Mouse (Mus musculus) heart, postnatal 14 days (tissue): ENCODE measurements around the gene Nsdhl. TPM values are rescaled to one million over a fixed set of nuclear protein-coding genes. Genes with fewer than 3 reads are reported as not detected.

Experiments
- DNase-seq, 2 experiments: peaks; one replicate each; pipeline ENCODE4 v3.0.0; 2021 to 2022
- intact Hi-C: fragments of 180-260 bp; cut with DNase I; formaldehyde crosslinking; loops from one replicate; pipeline ENCODE4 v1.15.1; 2025
- long read RNA-seq, 2 experiments: library from polyadenylated mRNA; stranded (forward); transcript quantifications; one replicate each; pipeline ENCODE4 v2.0.0; 2021
- total RNA-seq, 2 experiments: library from RNA; stranded (reverse); gene quantifications; 2 replicates each; pipeline ENCODE4 v1.2.3; 2021

The Nsdhl gene
- total RNA-seq: 1 to 10 TPM; 5.5 to 7.9 TPM
- long read RNA-seq, experiment 1, transcript Nsdhl-201 (8 exons, 2,168 nt): major isoform, 6 of 6 reads
- long read RNA-seq, experiment 1, partial matches to known transcripts: 0 of 6 reads
- long read RNA-seq, experiment 1, other reads (novel, unspliced or antisense): 0 of 6 reads
- long read RNA-seq, experiment 2, transcript Nsdhl-201 (8 exons, 2,168 nt): major isoform, 5 of 7 reads
- long read RNA-seq, experiment 2, partial matches to known transcripts: 0 of 7 reads
- long read RNA-seq, experiment 2, other reads (novel, unspliced or antisense): 2 of 7 reads

GRCm38 (mm10) chrX:72917884-72918681 is at the start of gene Nsdhl, which contains the start of gene Cetn2:
Nsdhl (plus strand) TSS chrX:72918557.
Cetn2 (minus strand) TSS chrX:72918411.
- peak; percentile 81 to 84 for DNase-seq
- intact Hi-C loops: no loop called here

- intact Hi-C loops: no loop called here
- DNase-seq: no peak
Measured at GRCm38 (mm10) chrX:72895388-72896054, 22.8 kb upstream of the Nsdhl start.

GRCm38 (mm10) chrX:72896055-72896437 is 22.3 kb upstream of the Nsdhl start:
- DNase-seq: no peak
- intact Hi-C loops: no loop called here

- intact Hi-C loops: no loop called here
Measured at GRCm38 (mm10) chrX:72902530-72902929, 15.8 kb upstream of the Nsdhl start.

GRCm38 (mm10) chrX:72907619-72908403 is 10.5 kb upstream of the Nsdhl start:
- intact Hi-C loops: no loop called here
- DNase-seq: no peak

More at GRCm38 (mm10) chrX:72902530-72902929, 15.8 kb upstream of the Nsdhl start:
- no peak for DNase-seq

- intact Hi-C loops: no loop called here
- peak in 1 of 2 experiments; percentile 33 for DNase-seq
Measured at GRCm38 (mm10) chrX:72908404-72908741, 10.0 kb upstream of the Nsdhl start.

GRCm38 (mm10) chrX:72911611-72912010 is 6.7 kb upstream of the Nsdhl start:
- no peak for DNase-seq
- intact Hi-C loops: no loop called here

GRCm38 (mm10) chrX:72918682-72919059 is 314 bp downstream of the Nsdhl start:
- intact Hi-C loops: no loop called here
- no peak for DNase-seq

GRCm38 (mm10) chrX:72921391-72921790 is 3.0 kb downstream of the Nsdhl start:
- DNase-seq: no peak
- intact Hi-C loops: no loop called here

- intact Hi-C loops: no loop called here
- DNase-seq: no peak
Measured at GRCm38 (mm10) chrX:72953464-72953863, 35.1 kb downstream of the Nsdhl start.

- intact Hi-C loops: no loop called here
- no peak for DNase-seq
Measured at GRCm38 (mm10) chrX:72956486-72956885, 38.1 kb downstream of the Nsdhl start.

- DNase-seq: peak in 1 of 2 experiments; percentile 16
- intact Hi-C loops: loop anchor here (5.0 kb wide), 1 partner anchor 52 kb away; no protein-coding TSS in a partner anchor
Measured at GRCm38 (mm10) chrX:72960431-72960830, 42.1 kb downstream of the Nsdhl start.

GRCm38 (mm10) chrX:72961511-72961910 is 43.2 kb downstream of the Nsdhl start:
- intact Hi-C loops: loop anchor here (5.0 kb wide), 1 partner anchor 51 kb away; no protein-coding TSS in a partner anchor
- no peak for DNase-seq

- no peak for DNase-seq
- intact Hi-C loops: loop anchor here (5.0 kb wide), 1 partner anchor 50 kb away; no protein-coding TSS in a partner anchor
Measured at GRCm38 (mm10) chrX:72962743-72963142, 44.4 kb downstream of the Nsdhl start.

GRCm38 (mm10) chrX:72982831-72983230 is 64.5 kb downstream of the Nsdhl start:
- no peak for DNase-seq
- intact Hi-C loops: no loop called here

- intact Hi-C loops: no loop called here
- no peak for DNase-seq
Measured at GRCm38 (mm10) chrX:72985607-72986006, 67.2 kb downstream of the Nsdhl start.

- intact Hi-C loops: no loop called here
- peak; percentile 36 to 39 for DNase-seq
Measured at GRCm38 (mm10) chrX:72986841-72987519, 68.6 kb downstream of the Nsdhl start, which contains the start of gene Zfp185. Zfp185 (plus strand) TSS chrX:72987339.

GRCm38 (mm10) chrX:72987520-72987905 is 69.2 kb downstream of the Nsdhl start:
- DNase-seq: no peak
- intact Hi-C loops: no loop called here

- no peak for DNase-seq
- intact Hi-C loops: no loop called here
Measured at GRCm38 (mm10) chrX:72988431-72988830, 70.1 kb downstream of the Nsdhl start.

- no peak for DNase-seq
- intact Hi-C loops: no loop called here
Measured at GRCm38 (mm10) chrX:72990581-72990980, 72.2 kb downstream of the Nsdhl start.
